Mouse (Mus musculus): ENCODE results near the gene Mrps18b.
"Not testable (repeated sequence)": the region's sequence is repeated elsewhere in the genome, so short reads cannot be mapped to it uniquely, and the experiment has no call there.

Mrps18b gene

DNA sequence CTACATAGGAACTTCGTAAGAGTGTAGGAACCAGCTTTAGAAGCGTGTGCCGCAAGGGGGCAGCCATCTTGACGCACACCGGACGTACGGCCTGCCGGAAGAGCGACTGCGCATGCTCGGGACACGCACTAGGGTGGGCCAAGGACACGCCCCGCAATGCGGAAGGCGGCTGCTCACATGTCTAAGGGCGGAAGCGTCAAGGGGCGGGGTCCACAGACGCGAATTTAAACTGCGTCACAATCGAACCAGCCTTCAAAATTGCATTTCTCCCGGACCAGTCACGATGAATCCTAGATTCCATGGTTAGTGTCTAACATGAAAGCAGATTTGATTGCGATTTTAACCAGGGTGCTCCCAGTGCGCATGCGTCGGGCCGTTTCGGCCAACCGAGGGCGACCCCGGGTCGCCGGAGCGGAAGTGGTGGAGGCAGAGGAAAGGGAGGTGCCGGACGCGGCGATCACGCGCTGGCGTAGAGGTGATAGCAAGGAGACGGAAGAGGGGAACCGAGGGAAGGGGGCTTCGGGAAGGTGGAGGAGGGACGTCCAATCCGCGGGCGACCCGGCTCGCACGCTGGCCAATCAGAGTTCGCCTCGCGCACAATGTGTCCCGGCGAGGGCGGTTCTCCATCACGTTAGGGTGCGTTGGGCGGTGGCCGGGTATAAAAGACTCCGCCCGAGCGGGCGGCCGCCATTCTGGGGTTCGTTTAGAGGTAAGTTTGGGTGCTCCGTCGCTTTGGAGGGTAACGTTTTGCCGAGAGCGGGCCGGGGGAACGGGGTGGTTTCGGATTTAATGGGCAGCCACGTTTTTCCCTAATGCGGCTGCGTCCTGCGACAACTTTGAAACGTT lies at the start of gene Mrps18b, which contains the start of gene Ppp1r10:
Gene Mrps18b (minus strand): TSS at position 93 of the 846 bp plus-strand sequence.
Gene Ppp1r10 (plus strand): TSS at position 138 of the 846 bp plus-strand sequence.
- peak; percentile 98 to 99 for DNase-seq

DNA sequence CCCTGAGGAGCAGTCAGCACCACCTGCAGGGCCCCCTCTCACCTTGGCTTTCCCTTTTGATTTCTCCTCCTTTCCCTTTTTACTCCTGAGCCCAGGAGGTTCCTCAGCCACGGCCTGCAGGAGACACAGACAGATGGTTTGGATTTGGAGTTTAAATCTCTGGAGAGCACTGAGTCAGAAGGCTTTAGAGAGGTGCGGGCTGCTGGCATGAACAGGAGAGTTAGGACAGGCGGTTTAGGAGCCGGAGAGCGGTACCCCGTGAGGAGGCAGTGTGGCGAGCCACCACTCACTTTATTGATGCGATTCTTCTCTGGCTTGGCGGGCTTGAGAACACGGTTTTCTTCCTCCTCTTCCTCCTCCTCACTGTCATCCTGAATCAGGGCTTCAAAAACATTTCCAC lies 47.1 kb upstream of the Mrps18b start:
- peak; percentile 28 to 31 for DNase-seq

DNA sequence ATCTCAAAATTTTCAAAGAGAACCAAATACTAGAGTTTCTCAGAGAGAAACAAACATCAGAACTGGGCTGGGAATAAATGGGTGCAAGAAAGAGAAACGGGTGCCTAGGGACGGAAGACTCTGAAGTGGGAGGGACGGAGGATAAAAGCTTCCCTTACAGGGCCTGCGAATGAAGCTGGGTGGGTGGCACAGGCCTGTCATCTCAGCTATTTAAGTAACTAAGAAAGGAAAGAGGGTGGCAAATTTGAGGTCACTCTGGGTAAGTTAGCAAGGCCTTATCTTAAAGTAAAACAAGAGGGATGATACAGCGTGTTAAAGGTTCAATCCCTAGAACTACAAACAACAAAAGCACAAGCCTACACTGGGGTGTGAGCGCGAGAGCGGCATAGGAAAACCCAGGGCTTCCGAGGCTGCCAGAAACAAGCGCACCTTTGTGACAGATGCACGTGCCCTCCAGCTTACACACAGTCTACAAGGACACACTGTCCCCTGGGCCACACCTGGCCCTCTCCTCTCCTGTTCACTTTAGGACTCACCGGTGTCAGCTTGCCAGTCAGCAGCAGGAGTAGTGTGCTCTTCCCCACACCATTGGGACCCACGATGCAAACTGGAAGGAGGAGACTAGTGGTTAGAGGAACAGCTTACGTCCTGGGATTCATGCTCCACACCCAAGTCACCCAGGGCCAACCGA lies 42.5 kb upstream of the Mrps18b start:
- no peak for DNase-seq

DNA sequence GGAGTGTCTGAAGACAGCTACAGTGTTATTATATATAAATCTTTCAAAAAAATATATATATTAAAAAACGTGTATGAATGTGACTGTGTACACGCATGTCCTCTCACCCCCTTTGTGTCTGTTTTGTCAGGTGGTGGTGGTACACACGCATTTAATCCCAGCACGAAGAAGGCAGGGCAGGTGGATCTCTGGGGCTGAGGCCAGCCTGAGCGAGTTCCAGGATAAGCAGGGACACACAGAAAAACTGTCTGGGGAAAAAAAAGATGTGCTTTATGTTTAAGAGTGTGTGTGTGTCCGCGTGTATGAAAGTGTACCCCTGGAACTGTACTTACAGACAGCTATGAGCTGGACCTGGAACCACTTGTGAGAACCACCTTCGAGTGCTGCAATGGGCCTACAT lies 38.5 kb upstream of the Mrps18b start:
- DNase-seq: no peak

DNA sequence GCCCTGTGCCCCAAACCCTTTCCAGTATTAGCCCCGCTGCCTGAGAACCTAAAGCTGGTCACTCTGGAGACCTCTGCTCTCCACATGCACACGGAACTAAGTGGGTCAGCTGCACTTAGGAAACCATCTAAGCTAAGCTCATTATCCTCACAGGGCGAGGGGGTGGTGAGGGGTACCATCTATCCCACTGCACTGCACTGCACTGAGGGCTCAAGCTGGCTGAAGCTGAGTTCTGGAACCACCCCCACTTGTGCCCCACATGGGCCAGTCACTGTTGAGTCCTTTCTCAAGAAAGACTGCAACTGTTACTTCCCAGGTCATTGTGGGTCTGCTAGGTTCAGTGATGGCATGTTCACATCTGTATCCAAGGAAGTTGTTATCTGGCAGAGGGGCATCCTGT lies 36.4 kb upstream of the Mrps18b start:
- DNase-seq: not testable (repeated sequence)

DNA sequence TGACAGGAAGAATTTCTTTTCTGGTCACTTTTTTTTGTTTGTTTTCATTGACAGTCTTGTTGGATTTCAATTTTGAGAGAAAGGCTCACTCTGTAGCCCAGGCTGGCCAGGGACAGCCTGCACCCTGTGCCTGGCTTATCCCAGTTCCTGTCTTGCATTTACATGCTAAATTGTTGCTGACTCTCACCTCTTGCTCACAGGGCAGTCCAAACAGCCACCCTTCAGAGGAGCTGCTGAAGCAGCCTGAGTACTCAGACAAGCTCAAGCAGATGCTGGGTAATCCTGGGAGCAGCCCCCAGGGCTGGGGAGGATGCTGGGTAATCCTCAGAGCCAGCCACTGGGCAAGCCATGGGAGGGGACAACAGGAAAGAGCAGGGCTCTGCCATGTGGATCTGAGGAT lies 34.8 kb upstream of the Mrps18b start:
- not testable (repeated sequence) for DNase-seq

DNA sequence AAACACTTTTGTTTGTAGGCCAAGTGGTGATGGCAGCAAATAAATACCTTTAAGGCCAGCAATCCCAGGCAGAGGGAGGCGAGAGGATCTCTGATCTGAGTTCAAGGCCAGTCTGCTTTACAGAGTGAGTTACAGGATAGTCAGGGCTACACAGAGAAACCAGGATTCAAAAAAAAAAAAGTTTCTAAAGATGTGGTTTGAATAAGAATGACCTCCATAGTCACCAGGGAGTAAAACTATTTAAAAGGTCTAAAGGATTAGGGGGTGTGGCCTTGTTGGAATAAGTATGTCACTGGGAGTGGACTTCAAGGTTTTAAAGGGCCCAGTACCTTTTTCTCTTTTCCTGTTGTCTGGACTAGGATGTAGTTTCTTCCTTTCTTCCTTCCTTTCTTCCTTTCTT lies 23.8 kb upstream of the Mrps18b start:
- no peak for DNase-seq

DNA sequence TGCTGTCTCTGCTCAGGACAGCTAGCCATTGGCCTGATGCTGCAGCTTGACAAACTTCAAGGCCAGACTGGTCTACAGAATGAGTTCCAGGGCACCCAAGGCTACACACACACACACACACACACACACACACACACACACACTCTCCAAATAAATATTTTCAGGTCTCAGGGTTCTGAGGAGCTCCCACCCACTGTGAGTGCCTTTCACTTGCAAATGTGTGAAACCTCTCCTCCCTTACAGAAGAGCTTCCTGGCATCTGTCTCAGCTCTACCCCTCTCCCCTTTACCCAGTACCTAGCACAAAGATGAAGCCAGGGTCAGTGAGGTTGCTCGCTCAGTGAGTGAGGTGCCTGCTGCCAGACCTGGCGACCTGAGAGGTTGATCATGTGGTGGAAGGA lies 22.9 kb upstream of the Mrps18b start:
- DNase-seq: no peak

DNA sequence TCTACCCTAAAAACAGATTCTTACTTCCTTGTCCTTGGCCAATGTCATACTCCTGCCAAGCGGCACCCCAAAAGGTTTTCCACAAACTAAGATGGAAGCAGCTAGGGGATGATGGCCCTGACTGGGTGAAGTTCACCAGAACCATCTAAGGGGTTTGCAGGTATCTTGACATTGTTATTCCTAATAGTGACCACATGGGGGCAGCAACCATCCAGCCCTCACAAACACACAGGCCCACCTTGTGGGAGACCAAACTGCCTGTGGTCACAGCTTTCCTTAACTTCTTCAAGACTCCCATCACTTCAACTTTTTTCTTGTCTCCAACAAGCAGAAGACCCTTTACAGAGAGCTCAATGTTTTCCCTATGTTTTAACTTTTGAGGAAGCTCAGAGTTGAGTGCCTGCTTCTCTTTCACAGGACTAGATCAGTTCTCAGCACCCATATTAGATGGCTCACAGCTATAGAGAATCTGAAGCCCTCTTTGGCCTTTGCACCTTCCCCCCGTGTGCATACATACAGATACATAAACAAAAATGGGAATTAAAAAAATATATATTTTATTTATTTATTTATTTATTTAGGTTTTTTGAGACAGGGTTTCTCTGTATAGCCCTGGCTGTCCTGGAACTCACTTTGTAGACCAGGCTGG lies 21.6 kb upstream of the Mrps18b start:
- peak; percentile 57 to 63 for DNase-seq

DNA sequence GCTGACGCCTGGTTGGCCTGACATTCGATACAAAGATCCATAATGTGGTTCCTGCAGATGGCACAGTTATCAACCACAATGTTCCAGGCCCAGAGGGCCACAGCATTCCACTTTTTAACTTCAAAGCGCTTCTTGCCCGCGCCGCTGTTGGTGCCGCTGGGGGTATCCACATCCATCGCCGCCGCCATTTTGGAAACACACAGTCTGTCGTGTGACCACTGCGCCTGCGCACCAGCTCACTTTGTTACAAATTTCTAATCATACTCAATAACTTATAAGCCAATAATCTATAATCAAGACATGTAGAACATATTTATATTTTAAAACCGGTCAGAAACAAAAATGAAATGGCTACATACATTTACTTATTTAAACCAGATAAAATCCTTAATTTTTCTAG lies 19.6 kb upstream of the Mrps18b start:
- not testable (repeated sequence) for DNase-seq

DNA sequence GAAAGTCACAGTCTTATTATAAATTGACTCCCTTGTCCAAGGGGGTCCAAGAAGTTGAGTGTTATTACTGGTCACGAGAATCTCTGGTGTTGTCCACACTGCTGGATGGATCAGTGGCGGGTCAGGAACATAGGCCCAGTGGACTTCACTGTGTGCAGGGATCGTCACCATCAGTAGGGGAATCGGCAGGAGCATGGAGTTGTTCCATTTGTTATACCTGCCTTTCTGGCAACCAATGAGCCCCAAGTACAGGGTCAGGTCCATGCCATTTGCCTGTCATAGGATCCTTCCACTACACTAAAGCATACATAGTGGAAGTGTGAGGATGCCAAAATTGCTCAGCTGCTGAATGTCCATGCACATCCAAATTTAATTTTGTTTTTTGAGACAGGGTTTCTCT lies 16.4 kb upstream of the Mrps18b start:
- no peak for DNase-seq

DNA sequence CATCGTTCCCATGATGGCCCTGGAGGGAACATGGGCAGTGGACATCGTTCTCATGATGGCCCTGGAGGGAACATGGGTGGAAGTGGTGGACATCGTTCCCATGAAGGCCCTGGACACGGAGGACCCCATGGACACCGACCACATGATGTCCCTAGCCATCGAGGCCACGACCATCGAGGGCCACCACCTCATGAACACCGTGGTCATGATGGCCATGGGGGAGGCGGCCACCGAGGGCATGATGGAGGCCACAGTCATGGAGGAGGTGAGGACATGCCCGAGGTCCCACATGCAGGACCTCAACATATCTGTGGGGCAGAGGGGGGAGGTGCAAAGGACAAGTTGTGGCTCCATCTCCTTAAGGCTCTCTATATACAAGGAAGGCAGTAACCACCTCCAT lies 14.4 kb upstream of the Mrps18b start:
- DNase-seq: no peak

DNA sequence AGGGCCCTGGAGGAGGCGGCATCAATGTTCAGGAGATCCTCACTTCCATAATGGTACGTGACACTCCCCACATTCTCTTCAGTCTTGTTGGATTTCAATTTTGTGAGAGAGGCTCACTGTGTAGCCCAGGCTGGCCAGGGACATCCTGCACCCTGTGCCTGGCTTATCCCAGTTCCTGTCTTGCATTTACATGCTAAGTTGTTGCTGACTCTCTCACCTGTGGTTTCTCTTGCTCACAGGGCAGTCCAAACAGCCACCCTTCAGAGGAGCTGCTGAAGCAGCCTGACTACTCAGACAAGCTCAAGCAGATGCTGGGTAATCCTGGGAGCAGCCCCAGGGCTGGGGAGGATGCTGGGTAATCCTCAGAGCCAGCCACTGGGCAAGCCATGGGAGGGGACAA lies 13.3 kb upstream of the Mrps18b start:
- DNase-seq: no peak

DNA sequence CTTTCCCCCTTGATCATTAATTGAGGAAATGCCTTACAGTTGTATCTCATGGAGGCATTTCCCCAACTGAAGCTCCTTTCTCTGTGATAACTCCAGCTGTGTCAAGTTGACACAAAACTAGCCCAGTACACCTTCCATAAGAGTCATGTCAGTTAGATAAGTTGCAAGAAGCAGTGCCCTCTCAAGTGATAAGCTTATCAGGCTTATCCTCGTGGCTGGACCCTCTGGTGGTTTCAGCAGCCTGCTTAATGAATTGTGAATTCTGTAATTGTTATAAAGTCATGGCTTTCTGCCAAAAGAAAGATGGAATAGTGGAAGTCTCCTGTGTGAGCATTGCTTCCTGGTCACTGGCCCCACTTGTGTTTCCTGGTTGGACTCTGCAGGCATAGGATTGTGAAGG lies 11.3 kb upstream of the Mrps18b start:
- no peak for DNase-seq

DNA sequence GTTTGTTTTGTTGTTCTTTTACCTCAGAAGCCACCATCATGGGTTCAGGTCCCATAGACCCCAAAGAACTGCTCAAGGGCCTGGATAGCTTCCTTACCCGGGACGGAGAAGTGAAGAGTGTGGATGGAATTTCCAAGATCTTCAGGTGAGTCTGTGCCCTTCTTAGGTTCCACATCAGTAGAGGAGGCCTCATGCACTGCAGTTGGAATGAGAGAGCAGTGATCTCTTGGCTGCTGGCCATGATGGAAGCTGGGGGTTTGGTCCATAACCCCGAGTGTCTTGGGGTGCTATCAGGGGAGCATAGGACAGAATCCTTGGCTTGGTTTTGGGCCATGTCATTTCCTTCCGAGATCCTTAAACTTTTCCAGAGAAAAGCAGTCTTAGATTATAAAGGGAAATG lies 7.1 kb upstream of the Mrps18b start:
- no peak for DNase-seq

DNA sequence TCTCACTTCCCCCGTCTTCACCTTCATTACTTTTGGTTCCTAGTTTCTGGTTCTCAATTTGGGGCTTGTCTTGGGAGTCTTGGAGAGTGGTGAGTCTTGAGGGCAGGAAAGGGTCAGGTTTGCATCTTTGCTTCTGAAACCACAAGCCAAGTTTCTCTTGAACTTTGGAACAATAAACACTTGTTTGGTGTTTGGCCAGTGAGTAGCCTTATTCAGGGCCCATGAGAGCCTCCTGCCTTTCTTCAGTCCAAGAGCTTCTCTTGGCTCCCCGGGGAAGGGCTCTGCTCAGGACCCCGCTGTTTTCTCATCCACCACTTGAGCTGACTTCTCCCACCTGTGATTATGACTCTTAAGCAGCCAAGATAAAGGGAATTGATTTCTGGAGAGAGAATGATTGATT lies 6.4 kb upstream of the Mrps18b start:
- no peak for DNase-seq

DNA sequence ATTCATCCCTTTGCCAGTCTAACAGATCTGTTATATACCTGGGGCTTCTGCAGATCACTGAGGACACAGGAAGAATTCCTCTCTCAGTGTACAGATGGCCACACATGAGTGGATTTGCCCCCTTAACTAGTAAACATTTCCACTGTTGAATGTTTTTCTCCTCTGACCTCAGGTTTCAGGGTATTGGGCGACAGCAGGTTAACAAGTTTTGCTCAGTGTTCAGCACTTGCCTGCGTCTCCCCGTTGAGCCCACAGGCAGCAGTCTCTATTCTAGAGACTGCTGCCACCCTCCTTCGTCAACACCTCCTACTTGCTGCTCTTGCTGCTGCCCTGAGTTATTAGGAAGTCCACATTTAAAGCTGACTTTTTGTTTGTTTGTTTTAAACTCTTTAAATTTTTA lies 5.5 kb upstream of the Mrps18b start:
- no peak for DNase-seq

DNA sequence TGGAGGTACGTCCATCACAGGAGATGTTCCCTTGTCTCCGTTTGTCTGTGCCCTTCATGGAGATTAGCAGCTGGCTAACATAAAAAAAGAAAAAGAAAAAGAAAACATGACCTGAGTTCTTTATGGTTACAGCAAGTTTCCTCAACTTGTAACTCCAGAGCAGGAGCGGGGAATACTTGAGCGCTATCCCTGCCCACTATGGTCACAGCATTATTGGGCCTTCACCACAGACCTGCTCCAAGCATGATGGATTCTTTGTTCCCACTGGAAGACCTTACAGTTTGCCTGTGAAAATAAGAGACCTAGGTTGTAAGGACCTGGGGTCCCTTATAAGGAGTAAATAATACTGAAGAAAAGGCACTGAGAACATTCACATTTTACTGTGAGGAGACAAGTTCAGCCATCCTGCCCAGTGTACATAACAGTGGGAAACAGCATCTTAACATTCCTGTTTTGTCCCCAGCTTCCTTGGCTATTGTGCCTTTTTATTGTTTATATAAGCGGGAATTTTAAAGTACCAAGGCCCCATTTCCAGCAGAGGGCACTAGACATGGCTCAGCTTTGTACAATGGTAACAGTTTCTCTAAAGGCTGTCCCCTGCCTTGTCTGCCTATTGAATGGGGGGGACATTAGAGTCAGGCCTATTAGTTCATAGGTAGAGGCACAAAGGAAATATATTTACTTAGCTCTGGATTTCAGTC lies 4.8 kb upstream of the Mrps18b start:
- peak; percentile 30 to 52 for DNase-seq

DNA sequence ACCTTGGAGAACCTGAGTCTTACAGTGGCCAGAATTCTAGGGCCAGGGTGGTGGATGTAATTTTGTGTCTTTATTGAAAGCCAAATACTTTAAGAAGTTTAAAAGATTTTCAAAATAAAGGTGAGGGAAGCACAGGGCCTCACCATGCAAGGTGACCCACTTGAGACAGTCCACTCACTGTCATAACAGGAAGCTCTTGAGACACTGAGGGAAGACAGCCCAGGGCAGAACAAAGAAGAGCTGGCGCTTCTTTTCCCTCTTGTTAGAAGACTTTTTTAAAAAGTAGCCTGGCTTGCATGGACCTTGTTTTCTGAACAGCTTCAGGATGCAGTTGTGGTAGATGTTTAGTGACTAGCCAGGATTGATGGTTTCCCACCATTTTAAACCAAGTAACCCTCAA lies 4.2 kb upstream of the Mrps18b start:
- no peak for DNase-seq

DNA sequence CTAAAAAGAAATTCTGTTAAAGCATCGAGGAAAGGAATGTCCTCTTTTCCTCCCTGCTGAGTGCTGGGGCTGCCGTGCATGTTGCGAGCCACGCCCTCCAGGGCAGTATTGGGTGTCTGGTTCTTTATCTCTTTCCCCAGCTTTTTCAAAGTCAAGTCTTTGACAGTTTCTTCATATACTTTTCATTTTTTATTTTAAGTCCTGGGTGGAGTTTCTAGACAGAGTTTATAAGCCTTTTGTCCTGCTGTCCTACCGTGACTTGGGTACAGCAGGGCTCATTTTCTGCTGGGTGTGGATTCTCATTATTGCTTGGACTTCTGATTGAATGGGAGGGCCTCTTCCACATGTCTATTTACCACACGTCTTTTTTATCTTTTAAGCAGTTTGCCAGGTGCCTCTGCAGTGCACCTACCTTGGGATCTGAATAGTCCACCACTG lies 3.7 kb upstream of the Mrps18b start:
- DNase-seq: peak in 1 of 2 experiments; percentile 47

DNA sequence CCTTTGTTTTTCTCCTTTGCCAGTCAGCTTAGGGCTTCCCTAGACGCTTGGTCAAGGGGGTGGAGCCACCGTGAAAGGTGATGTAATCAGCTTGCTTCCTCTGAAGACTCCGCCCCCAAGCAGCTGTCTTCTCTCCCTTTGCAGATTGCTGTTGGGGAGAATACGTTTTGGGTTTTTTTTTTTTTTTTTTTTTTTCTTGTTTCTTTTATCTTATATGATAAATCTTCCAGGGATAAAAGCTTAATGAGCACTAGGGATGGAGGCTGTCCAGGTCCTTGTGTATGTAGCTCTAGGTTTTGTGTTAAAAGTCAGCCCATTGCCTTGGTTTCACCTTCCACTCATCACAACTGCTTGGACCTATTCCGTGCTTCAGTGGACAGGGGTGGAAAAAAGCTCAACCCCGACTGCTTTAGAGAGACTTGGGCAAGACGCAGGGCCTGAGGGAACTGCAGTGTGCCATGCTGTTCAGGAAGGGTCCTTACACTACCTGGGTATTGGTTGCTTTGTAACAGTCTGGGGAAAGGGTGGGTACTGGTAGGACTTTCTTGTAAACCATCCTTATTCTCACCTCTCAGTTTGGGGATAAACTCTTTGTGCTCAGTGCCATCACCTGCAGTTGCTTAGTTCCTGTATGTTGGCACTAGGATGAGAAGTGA lies 3.0 kb upstream of the Mrps18b start:
- DNase-seq: peak; percentile 91 to 97

DNA sequence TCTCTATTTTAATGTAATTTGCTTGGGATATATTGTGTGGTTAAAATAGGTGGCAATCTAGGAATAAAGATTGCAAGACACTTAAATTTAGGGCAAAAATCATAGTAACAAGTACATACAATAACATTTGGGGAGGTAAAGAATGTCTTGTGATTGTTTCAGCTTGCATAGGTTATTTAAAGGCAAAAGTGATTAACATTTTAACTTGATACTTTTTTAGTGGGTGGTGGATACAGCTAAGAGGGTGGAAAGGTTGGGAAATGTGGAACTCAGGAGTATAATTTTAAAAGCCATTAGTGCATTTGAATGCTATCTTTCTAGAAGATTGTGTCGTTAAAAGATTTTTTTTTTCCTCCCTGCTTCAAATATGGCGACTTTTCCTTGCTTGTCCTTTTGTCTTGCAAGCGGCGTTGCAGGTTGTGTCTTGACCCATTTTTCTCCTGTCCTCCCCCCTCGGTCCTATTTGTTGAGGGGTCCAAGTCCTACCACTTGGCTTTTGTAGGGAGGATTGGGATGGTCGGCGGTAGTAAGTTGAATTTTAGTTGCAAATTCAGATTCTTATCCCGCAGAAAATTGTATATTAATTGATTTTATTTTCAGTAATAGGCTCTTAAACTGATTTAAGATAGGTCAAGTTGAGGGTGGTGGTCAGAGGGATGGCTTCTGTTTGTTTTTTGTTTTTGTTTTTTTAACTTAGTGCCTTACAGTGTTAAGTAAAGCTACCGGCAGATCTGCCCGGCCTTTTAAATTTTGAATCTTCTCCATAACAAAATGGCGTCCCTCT lies 2.3 kb upstream of the Mrps18b start:
- peak; percentile 60 to 66 for DNase-seq
